Mouse (Mus musculus): ENCODE results near the gene Tuba4a.
"Not testable (repeated sequence)": the region's sequence is repeated elsewhere in the genome, so short reads cannot be mapped to it uniquely, and the experiment has no call there.

Gene Tuba4a

DNA sequence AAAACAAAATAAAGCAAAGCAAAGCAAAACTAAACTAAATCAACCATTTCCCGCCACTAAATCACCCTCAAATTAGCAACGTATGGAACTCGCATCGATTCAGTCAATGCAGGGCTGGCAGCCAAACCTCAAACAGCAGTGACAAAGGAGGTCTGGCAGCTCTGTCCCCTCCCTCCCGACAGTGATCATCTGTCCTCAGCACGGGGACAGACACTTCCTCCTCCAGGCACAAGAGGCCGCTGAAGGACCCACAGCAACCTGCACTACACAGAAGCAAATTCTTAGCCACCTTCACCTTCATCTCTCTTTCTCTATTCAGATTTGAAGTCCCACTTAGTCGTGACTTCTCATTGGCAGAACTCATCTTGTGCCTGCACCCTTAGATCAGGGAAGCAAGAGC, 14.9 kb upstream of the Tuba4a start:
- DNase-seq (ENCODE audit: low spot score), result peak; percentile 58

GRCm38 (mm10) chr1:75232489-75232888, 12.8 kb upstream of the Tuba4a start:
- not testable (repeated sequence) for DNase-seq (ENCODE audit: low spot score)

DNA sequence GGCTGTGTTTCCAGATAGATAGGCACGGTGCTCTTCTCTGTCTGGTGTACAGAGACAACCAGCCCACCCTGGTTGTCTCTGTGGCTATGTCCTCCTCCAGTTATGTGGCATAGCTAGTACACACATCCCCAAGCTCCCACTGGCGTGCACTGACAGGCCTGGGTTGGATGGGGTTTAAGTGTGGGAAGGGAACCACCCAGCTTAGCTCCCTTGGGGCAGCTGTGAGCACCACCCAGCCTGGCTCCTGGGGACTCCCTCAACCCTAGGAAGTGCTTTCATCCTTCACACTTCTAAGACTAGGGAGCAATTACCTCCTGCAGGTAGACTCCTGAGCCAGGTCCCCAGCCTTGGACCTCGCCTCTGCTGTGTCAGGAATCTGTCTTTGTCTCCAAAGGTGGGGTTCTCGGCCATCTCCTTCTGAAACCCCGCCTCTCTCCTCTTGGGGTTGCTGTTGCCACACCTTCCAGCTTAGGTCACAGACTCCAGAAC, 12.0 kb upstream of the Tuba4a start, which contains the start of gene A630095N17Rik:
Gene A630095N17Rik, minus strand, starts transcription at position 439 of the 489 bp plus-strand sequence.
- DNase-seq (ENCODE audit: low spot score), result no peak

DNA sequence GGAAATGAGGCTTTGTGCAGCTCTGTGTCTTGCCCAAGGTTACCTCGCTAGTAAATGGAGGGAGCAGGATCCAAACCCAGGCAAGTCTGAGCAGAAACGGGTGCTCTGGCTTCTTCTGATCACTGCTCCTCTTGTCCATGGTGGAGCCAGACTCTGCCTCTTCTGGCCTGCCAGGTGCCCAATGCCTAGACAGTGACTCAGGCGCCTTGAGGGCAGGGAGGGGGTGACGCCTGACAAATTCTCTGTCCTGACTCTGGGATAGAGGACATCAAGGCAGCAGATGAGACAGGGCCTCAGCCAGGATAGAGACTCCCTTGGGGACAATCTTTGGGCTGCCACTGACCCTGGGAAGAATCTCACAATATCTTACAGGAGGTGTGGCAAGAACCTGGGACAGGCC, 11.6 kb upstream of the Tuba4a start:
- no peak for DNase-seq (ENCODE audit: low spot score)

DNA sequence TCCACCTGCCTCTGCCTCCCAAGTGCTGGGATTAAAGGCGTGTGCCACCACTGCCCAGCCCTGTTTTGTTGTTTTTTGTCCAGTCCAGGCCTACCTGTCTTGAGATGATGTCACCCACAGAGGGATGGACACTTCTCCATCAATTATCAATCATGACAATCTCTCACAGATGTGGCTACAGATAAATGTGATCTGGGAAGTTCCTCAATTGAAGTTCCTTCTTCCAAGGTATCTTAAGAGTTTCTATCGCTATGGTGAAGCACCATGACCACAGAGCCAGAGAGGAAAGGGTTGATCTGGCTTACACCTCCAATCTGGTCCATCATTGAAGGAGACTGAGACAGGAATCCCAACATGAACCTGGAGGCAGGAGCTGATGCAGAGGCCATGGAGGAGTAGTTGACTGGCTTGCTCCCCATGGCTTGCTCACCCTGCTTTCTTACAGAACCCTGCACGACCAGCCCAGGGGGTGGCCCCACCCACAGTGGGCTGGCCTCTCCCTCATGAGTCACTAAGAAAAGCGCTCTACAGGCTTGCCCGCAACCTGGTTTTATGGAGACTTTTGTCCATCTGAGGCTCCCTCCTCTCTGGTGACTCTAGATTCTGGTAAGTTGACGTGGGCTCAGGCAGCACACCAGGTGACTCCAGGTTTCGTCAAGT, 10.8 kb upstream of the Tuba4a start:
- DNase-seq (ENCODE audit: low spot score), result no peak

DNA sequence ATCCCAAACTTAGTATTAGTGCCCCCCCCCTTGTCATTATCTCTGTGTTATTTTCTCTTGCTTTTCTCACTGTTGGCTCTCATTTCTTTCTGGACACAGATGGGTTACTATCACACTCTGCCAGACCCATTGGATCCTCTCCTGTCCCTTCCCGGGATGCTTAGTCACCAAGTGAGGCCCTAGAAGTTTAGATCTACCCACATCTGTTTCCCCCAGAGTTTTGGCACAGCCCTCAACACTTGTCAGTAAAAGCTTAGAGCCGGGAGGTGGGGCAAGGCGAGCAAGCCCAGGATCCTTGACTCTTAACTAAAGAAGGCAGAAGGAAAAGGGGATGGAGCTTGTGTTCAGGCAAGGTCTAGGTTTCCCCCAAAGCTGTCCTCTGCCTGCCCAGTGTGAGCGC, 9.5 kb upstream of the Tuba4a start:
- DNase-seq (ENCODE audit: low spot score), result peak; percentile 38

DNA sequence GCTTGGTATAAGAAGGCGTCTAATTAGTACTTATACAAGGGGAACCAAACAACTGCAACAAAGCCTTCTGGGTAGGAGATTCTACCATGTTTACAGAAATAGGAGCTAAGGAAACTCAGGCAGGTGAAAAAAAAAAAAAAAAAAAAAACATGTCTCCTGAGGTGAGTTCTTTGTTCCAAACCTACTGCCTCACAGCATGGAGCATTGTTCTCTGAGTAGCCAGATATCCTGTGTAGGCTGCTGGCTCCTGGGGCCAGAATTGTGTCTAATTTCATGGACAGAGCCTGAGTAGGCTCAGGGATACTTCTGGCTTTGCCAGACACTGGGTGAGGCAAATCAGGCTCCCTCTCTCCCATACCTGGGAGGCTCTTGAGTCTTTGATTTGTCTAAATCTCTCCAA, 8.0 kb upstream of the Tuba4a start:
- no peak for DNase-seq (ENCODE audit: low spot score)

DNA sequence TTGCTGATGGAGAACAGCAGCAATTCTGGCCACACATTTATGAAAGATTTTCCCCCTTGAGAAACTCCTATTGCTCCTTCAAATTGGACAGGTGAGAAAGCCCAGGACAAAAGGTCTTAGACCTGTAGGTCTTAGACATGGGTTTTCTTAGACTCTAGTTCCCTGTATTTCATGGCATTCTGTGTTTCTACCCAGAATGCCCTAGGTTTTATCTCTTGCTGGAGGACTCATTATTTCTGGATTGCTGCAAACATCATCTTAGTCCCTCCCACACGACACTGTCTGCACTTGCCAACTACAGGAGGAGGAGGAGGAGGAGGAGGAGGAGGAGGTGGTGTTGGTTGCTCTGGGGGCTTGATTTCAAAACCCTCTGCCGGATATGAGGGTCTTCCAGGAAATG, 6.5 kb upstream of the Tuba4a start:
- no peak for DNase-seq (ENCODE audit: low spot score)

- no peak for DNase-seq (ENCODE audit: low spot score)
Measured at GRCm38 (mm10) chr1:75225473-75225872, 5.8 kb upstream of the Tuba4a start.

- no peak for DNase-seq (ENCODE audit: low spot score)
Measured at GRCm38 (mm10) chr1:75223532-75223931, 3.9 kb upstream of the Tuba4a start.

DNA sequence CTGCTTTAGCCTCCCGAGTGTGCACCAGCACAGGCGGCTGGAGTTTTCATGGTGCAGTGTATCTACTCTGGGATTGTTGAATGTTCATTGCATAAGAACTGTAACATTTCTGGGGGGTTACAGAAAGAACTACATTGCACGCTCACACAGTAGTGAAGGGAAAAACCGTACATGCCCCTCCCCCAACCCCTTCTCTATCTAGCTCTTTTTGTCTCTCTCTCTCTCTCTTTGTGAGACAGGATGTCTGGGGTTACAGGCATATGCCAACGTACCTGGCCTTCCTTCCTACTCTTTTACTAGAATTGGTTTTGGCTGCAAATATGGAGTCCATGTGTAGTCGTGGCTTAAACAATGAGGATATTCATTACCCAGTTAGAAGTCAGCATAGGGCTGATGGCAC, 3.3 kb upstream of the Tuba4a start:
- DNase-seq (ENCODE audit: low spot score), result no peak

DNA sequence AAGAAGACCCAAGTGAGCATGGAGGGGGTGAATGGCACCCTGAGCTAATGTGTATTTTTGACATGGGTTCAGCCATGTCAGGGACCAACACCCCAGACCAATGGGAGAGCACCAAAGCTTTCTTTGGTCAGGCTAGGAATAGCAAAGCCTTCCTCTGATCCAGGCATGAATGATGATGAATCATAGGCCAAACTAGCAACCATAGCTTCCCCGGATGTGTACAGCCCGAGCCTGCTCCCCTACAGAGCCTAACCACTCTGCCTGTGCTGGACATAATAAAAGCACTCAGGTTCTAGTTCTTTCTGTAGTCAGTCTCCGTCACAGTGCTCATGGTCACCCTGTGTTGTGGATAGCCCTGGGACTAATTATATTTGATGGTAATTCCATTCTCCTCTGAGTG, 1.9 kb upstream of the Tuba4a start:
- no peak for DNase-seq (ENCODE audit: low spot score)

DNA sequence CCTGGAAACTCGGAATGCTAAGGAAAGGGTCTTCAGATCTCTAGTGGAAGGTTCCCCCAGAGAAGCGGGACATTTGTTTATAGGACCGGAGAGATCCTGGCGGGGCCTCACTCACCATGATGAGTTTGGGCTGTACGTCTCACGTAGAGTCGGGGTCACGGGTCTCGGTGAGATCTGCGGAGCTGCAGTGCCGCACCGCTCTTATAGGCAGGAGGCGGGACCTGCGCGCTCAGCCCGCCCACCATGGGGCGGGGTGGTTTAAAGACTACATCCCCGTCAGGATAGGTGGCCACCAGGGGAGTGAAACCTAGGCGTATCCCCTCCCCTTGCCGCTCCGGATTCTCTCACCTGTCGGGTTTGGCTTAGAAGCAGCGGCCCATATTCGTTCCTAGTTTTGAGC, 587 bp downstream of the Tuba4a start:
- DNase-seq (ENCODE audit: low spot score), result peak; percentile 87

DNA sequence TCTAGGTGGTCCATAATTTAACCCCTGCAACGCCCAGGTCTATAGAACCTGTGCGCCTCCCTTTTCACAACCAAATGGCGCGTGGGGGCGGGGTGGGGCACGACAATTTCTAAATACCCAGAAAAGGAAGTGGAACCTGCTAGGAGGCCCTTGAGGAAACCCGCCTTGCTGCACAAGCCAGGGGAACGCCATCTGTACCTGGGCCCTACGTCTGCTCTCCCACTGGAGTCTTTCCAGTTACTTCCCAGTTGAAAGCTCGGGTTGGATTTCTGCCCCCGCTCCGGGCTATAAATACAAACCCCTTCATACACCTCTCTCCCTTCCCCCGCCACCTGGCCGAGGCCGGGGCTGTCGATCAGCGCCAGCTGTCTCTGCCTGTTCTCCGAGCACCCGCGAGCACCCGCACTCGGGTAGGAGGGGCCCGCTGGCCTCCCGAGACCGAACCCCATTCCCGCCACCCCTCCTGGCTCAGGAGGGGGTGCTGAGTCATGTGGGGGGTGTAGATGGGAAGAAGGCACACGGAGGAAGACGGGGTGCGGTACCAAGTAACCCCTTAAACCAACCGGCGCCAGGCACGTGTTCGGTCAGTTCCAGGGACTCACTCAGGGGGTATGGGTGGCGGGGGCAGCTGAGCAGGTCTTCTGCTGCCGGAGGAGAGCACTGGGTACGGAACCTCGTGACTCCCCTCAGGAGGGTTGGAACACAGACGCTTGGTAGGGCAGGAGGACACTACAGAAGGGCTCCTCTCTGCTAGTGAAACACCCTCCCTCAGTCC, 1.3 kb downstream of the Tuba4a start:
- DNase-seq (ENCODE audit: low spot score), result peak; percentile 57

- DNase-seq (ENCODE audit: low spot score), result no peak
Measured at GRCm38 (mm10) chr1:75217893-75218226, 1.8 kb downstream of the Tuba4a start.

DNA sequence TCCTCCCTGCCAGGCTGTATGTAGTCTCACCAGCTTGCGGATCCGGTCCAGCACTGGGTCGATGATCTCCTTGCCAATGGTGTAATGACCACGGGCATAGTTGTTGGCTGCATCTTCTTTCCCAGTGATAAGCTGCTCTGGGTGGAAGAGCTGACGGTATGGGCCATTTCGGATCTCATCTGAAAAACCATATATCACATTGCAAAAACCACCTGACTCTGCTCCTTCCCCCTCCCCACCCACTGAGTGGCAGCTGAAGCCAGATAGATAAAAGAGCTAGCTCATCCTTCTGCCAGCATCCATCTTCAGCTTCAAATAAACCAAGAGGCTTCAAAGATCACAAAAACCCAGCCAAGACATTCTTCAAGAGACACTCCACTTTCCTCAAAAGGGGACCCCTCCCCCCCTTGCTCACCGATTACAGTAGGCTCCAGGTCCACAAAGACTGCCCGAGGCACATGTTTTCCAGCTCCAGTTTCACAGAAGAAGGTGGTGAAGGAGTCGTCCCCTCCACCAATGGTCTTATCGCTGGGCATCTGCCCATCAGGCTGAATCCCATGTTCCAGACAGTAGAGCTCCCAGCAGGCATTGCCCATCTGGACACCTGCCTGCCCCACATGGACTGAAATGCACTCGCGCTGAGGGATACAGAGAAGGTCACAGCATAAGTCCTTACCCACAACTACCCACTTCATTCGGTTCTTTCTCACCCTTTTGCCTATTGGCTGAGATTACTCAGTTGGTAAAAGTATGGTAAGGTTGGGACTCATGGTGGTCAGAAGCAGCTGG, 2.7 kb downstream of the Tuba4a start:
- no peak for DNase-seq (ENCODE audit: low spot score)

- DNase-seq (ENCODE audit: low spot score), result no peak
Measured at GRCm38 (mm10) chr1:75215785-75216184, 3.9 kb downstream of the Tuba4a start.

- no peak for DNase-seq (ENCODE audit: low spot score)
Measured at GRCm38 (mm10) chr1:75214886-75215285, 4.8 kb downstream of the Tuba4a start.

DNA sequence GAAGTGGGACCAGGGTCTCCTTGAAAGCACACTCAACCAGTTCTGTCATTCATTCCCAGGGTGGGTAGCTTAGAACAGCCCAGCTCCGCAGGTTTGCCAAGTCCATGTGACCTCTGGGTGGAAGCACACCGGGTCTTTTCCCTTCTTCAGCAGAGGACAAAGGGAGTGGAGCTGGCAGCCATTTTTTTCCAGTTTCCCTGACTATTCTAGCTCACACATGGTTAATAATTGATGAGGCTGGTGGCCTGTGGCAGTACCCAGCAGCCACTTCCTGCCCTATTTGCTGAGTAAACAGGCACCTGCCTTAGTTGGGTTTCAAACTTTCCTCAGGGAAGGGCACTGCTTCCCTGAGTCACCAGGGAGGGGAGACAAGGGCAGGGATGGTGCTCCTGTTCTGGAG, 5.2 kb downstream of the Tuba4a start:
- DNase-seq (ENCODE audit: low spot score), result no peak

DNA sequence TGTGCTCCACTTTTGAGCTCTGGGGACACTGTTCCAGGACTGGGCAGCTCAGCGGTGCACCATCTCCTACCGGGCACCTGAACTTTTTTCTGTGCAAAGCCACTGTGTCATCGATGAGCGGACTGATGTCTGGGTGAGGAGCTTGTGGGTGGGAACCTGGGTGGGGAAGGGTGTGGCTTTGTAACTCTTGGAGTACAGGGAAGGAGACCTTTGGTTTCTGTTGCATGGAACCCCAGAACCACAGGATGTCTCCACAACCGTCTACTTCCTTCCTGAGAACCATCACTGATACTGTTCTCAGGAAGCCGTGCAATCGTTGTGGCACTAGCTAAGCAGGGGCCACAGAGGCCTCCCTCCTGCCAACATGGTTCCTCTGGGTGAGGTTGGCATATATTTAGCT, 6.6 kb downstream of the Tuba4a start:
- DNase-seq (ENCODE audit: low spot score), result no peak

DNA sequence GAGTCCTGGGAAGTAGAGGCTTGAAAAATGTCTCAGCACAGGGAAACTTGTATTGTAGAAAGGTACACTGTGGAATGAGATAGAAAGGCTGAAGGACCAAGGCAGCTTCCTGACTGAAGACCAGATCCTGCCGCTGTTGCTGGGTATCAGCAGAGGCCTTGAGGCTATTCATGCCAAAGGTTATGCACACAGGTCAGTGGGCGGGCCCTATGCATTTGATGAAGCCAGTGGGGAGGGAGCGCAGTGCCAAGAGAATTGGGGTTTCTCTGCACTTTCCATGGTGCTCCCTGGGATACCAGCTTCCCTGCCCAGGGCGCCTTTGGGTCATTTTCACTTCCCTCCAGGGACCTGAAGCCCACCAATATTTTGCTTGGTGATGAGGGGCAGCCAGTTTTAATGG, 7.1 kb downstream of the Tuba4a start:
- no peak for DNase-seq (ENCODE audit: low spot score)

DNA sequence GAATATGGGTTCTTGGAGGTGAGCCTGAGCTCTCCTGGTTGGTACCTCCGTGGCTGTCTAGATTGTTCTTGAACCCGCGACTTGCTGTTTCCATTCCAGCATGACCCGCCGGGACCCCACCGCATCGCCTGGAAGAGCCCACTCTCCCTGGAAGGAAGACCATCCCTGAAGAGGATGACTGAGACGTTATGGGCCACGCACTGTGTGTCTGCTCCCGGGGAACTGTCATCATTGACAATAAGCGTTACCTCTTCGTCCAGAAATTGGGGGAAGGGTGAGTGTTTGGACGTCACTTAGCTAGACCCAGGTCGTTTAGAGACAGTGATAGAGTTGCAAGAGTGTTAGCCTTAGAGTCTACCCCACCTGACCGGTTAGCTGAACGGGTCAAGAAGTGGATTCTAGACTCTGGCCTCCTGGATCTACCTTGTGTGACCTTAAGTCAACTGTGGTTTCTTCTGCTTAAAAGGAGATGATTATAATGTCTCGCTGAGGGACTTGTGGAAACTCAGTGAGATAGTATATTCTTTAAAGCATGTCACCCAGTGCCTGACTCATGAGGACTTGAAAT, 8.4 kb downstream of the Tuba4a start:
- no peak for DNase-seq (ENCODE audit: low spot score)
